Mouse (Mus musculus) heart, adult 9 months (tissue): ENCODE measurements around the gene Apex1.
"Not testable (repeated sequence)": the region's sequence is repeated elsewhere in the genome, so short reads cannot be mapped to it uniquely, and the experiment has no call there.

Source experiments
- DNase-seq, 2 experiments: peaks; one replicate each; pipeline ENCODE4 v3.0.0; 2022; ENCODE audit warnings: low spot score in 2 of 2

Gene Apex1

GRCm38 (mm10) chr14:50969041-50969440 is 44.3 kb downstream of the Apex1 start:
- DNase-seq: no peak

GRCm38 (mm10) chr14:50969558-50970544 is 45.1 kb downstream of the Apex1 start:
- peak; percentile 34 to 51 for DNase-seq

GRCm38 (mm10) chr14:50970822-50971221 is 46.1 kb downstream of the Apex1 start:
- DNase-seq: no peak

GRCm38 (mm10) chr14:50973054-50973453 is 48.3 kb downstream of the Apex1 start:
- not testable (repeated sequence) for DNase-seq

- DNase-seq: no peak
Measured at GRCm38 (mm10) chr14:50973700-50974099, 48.9 kb downstream of the Apex1 start.

GRCm38 (mm10) chr14:50975001-50975400 is 50.2 kb downstream of the Apex1 start:
- no peak for DNase-seq

GRCm38 (mm10) chr14:50976674-50977073 is 51.9 kb downstream of the Apex1 start:
- DNase-seq: peak in 1 of 2 experiments; percentile 33
